Mouse (Mus musculus) olfactory bulb, adult 2 months (tissue): ENCODE data around the gene Lsp1.

Source experiments
- CTCF ChIP-seq: fragments of 200-500 bp; IDR thresholded peaks from 2 replicates; pipeline ENCODE4 v1.5.1; 2012; ENCODE audit warnings: low read depth, mild to moderate bottlenecking, low read length, moderate library complexity; ENCODE audit not compliant: insufficient read depth
- POLR2A ChIP-seq: fragments of 200-500 bp; IDR thresholded peaks from 2 replicates; pipeline ENCODE4 v1.6.1; 2012; ENCODE audit warnings: mild to moderate bottlenecking, low read depth, low read length, moderate library complexity; ENCODE audit not compliant: insufficient read depth

- TF ChIP-seq CTCF (no peak), POLR2A (no peak)
Measured at GRCm38 (mm10) chr7:142460636-142461077, at the start of gene Lsp1.
